Mouse (Mus musculus) lung, postnatal 0 days (tissue): ENCODE data around the gene Tcte3. TPM values are rescaled to one million over a fixed set of nuclear protein-coding genes. Genes with fewer than 3 reads are reported as not detected.
A peak's percentile ranks its signal among the peaks of the same experiment; 100 is the strongest.
"Not testable (repeated sequence)": the region's sequence is repeated elsewhere in the genome, so short reads cannot be mapped to it uniquely, and the experiment has no call there.

Experiments
- ATAC-seq: fragments of 200-750 bp; cut with Nextera tagmentation; 2 replicates; pipeline ENCODE4 v1.8.0; 2017; ENCODE audit warnings: moderate library complexity
- DNase-seq: peaks from one replicate; pipeline ENCODE4 v3.0.0-alpha.2; 2016; ENCODE audit warnings: low spot score
- H3K27ac ChIP-seq: fragments of 300-500 bp; sonication (generic); 2 replicates; pipeline ENCODE4 v1.5.1; 2014; ENCODE audit warnings: antibody characterized with exemption, mild to moderate bottlenecking, low read length, mixed read lengths
- H3K27me3 ChIP-seq: fragments of 300-500 bp; sonication (generic); replicated peaks from 2 replicates; pipeline ENCODE4 v1.6.1; 2014; ENCODE audit warnings: low read length, mixed read lengths; ENCODE audit not compliant: insufficient read depth
- H3K36me3 ChIP-seq: fragments of 300-500 bp; sonication (generic); 2 replicates; pipeline ENCODE4 v1.6.1; 2014; ENCODE audit warnings: low read length, mixed read lengths; ENCODE audit not compliant: insufficient read depth
- H3K4me1 ChIP-seq: fragments of 300-500 bp; sonication (generic); 2 replicates; pipeline ENCODE4 v1.6.1; 2014; ENCODE audit warnings: antibody characterized with exemption, low read depth, low read length, mixed read lengths; ENCODE audit not compliant: insufficient read depth
- H3K4me2 ChIP-seq: fragments of 300-500 bp; sonication (generic); replicated peaks from 2 replicates; pipeline ENCODE4 v1.6.1; 2014; ENCODE audit warnings: low read depth, mild to moderate bottlenecking, low read length, moderate library complexity, mixed read lengths
- H3K4me3 ChIP-seq: fragments of 300-500 bp; sonication (generic); 2 replicates; pipeline ENCODE4 v1.5.1; 2014; ENCODE audit warnings: low read depth, low read length
- H3K9ac ChIP-seq: fragments of 300-500 bp; sonication (generic); replicated peaks from 2 replicates; pipeline ENCODE4 v1.6.1; 2014; ENCODE audit warnings: low read depth, mild to moderate bottlenecking
- H3K9me3 ChIP-seq: fragments of 300-500 bp; sonication (generic); 2 replicates; pipeline ENCODE4 v1.6.1; 2016; ENCODE audit warnings: low read length, mixed read lengths
- WGBS: fragments of 180-500 bp; shearing (Covaris S2); extraction: QIAGEN DNeasy Blood & Tissue Kit; methylation state at CpG from one replicate; pipeline ENCODE4 v1.1.7; 2014; 5-methylcytosine and 5-hydroxymethylcytosine counted together
- polyA plus RNA-seq: library from polyadenylated mRNA; unstranded; fragments of >200 nt; fragmentation: Nextera tagmentation; extraction: Ambion mirVana; gene quantifications from 2 replicates; pipeline ENCODE4 v1.2.1, GENCODE M21; 2015

Tcte3 gene
- polyA plus RNA-seq, 1 experiment from 2014 or later: 1.2 TPM

GRCm38 (mm10) chr17:15040455-15040854, 833 bp downstream of the Tcte3 start:
- ATAC-seq: 0 out of 2 replicates have a peak, but pooled peaks have one; percentile 13
- no CpG with 5 or more reads among the region's 3 CpGs for WGBS
- H3K27me3 ChIP-seq, H3K4me2 ChIP-seq, H3K4me3 ChIP-seq, H3K27ac ChIP-seq, H3K36me3 ChIP-seq, H3K9me3 ChIP-seq, H3K9ac ChIP-seq, H3K4me1 ChIP-seq, DNase-seq: not testable (repeated sequence)

DNA sequence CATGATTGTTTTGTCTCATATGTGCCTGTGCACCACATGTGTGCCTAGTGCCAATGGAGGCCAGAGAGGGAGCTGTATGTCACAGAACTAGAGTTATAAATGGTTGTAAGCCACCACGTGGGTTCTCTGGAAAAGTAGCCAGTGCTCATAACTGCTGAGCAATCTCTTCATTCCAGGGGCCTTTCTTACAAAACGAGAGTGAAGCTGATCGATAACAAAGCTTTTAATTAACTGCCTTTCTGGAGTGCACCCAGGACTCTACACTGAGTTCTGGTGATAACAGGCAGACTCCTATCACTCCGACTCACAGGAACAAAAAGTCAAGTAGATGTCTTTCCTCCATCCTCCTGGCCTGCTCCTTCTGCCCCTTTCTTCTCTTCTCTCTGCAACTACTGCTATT, 9.9 kb downstream of the Tcte3 start:
- H3K27me3 ChIP-seq, H3K4me2 ChIP-seq, ATAC-seq, H3K9ac ChIP-seq, H3K4me1 ChIP-seq, H3K4me3 ChIP-seq, H3K36me3 ChIP-seq, H3K27ac ChIP-seq, H3K9me3 ChIP-seq, DNase-seq: not testable (repeated sequence)
- no CpG with 5 or more reads among the region's 4 CpGs for WGBS

DNA sequence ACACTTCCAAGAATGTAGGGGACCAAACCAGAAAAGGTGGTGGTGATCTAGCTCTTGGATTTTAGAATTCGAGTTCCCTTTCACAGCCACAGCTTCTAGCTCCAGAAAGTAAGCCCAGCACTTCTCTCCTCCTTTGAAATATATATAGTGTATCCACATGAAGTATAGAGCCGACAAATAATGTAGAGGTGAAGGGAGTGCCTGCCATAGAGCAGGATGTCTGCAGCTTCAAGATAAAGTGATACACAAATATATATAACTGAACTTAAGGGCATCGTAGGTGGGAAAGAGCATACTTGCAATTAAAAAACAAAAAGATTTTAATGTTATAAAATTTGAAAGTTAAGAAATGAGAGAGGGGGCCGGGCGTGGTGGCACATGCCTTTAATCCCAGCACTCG, 15.8 kb downstream of the Tcte3 start:
- no CpG with 5 or more reads among the region's 6 CpGs for WGBS
- not testable (repeated sequence) for H3K27me3 ChIP-seq, H3K9me3 ChIP-seq, H3K4me2 ChIP-seq, ATAC-seq, DNase-seq, H3K4me3 ChIP-seq, H3K4me1 ChIP-seq, H3K9ac ChIP-seq, H3K27ac ChIP-seq, H3K36me3 ChIP-seq

DNA sequence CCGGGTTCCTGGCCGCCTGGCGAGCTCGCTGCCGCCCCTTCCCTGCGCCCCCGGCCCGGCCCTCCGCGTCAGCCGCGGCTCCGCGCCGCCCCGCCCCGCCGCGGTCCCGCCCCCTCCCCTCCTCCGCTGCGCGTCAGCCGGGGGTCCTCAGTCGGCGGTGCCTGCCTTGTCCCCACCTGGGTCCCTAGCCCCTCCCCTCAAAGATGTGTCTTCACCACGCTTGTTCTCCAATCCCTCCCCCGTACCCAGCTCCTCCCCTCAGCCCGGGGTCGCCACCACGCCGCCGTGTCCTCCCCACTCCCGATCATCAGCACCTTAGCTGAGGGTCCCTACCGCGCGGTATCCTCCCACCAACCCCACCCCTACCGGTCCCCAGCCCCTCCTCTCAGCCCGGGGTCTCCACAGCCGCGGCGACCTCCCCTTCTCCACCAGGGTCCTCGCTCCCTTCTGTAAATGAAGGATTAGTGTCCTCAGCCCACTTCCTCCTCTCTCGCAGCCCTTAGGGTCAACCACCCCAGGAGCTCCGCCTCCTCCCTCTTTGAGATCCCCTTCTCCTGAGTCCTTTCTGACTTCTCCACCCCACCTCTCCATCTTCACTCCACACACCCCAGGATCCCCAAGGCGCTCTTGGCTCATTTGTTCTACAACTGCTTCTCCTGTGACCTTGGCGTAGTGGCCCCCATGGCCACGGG, 16.6 kb downstream of the Tcte3 start:
- H3K4me1 ChIP-seq, H3K9ac ChIP-seq, H3K27ac ChIP-seq, H3K4me2 ChIP-seq, H3K27me3 ChIP-seq, DNase-seq, H3K4me3 ChIP-seq, H3K9me3 ChIP-seq, H3K36me3 ChIP-seq: not testable (repeated sequence)
- ATAC-seq: peak; percentile 61
- no CpG with 5 or more reads among the region's 48 CpGs for WGBS

GRCm38 (mm10) chr17:15023878-15024492, 17.3 kb downstream of the Tcte3 start:
- H3K27me3 ChIP-seq, H3K9me3 ChIP-seq, H3K27ac ChIP-seq, H3K9ac ChIP-seq, H3K36me3 ChIP-seq, H3K4me2 ChIP-seq, DNase-seq, H3K4me3 ChIP-seq, H3K4me1 ChIP-seq: not testable (repeated sequence)
- peak; percentile 81 for ATAC-seq
- no CpG with 5 or more reads among the region's 97 CpGs for WGBS

DNA sequence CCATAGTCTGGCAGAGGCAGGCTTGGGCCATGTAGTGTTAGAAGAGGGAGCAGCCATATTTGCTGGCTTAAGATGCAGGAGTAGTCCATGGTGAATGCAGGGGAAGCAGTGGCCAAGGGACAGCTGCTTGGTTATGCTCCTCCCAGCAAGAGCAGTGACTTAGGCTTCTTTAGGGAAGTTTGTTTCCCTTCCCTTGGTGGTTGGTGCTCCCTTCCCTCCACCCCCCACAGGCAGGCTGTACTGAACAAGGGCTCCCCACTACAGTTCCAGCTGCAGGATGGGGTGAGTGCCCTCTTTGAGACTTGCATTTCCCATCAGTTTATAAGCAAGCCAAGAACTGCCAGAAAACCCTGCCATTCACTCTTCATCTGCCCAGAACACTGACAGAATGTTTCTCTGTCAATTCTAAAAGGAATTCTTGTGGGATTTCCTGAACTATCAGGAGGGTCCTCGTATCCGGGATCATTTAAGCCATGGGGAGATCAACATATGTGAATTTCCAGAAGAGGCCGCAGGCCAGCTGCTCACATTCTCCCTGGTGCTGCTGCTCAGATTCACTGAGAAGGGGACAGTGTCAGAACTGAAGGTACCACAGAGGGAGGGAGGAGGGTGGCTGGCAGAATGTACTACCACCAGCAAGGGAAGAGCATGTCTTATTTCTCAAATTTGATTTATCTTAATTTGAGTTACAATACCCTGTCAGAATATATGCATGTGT, 19.6 kb downstream of the Tcte3 start:
- ATAC-seq (0 out of 2 replicates have a peak, but pooled peaks have one; percentile 4), DNase-seq (peak; percentile 7)
- not testable (repeated sequence) for H3K4me3 ChIP-seq, H3K27me3 ChIP-seq, H3K4me1 ChIP-seq, H3K27ac ChIP-seq, H3K9me3 ChIP-seq, H3K36me3 ChIP-seq, H3K4me2 ChIP-seq, H3K9ac ChIP-seq
- WGBS: 83% methylated on average over 3 of the region's 3 CpGs

DNA sequence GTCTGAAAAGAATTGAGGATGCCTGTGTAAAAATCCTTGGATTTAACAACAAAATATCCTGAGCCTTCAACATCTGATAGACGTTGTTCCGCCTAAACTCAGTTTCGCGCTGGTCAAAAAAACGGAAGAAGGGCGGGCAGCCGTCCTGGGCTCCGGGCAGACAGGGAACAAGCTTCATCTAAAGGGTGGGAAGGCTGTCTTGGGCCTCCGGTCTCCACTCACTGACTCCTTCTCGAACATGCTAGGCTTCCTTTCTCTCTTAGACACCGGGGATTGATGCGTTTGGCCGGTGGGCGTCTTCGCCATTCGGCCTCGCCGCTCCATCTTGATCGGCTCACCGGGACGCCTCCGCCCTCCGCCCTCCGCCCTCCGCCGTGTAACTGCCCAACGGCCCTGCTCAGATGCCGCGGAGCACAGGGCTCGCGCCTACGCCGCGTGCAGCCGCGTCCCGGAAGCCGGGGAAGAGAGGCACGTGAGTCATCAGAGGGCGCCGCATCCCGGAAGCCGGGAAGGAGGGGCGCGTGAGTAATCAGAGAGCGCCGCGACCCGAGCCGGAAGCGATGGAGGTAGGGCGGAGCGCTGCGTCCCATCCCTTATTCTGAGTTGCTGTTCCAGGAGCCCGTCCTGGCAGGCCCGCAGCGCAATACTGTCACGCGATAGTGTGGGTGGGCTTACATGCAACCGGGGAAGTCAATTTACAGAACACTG, 31.4 kb downstream of the Tcte3 start, which contains the start of gene Gm3435:
Gm3435 (plus strand) TSS at position 471 of the 708 bp plus-strand sequence.
- no CpG with 5 or more reads among the region's 60 CpGs for WGBS
- not testable (repeated sequence) for H3K4me1 ChIP-seq, H3K36me3 ChIP-seq, H3K9me3 ChIP-seq, DNase-seq, H3K4me3 ChIP-seq, H3K4me2 ChIP-seq, H3K9ac ChIP-seq, H3K27me3 ChIP-seq, H3K27ac ChIP-seq
- peak; percentile 99 for ATAC-seq

DNA sequence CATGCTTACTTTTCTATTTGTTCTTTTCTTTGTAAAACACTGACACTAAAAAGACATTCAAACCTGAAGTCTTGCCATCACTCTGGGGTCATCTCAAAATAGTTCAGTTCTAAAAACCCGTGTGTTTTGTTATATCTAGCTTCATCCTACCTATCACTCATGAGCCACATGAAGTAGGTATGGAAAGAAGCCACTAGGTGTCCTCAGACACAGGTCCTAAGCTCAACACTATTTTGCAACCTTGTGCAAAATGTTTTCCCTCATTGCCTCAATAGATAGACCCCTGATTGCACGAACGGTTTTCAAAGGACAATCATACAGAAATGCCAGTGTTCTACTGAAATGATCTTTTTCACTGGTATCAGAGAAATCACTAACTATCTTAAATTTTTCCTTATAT, 32.2 kb downstream of the Tcte3 start:
- not testable (repeated sequence) for H3K27me3 ChIP-seq, H3K4me1 ChIP-seq, H3K4me2 ChIP-seq, H3K4me3 ChIP-seq, DNase-seq, H3K27ac ChIP-seq, H3K36me3 ChIP-seq, H3K9ac ChIP-seq, H3K9me3 ChIP-seq
- WGBS: no CpG with 5 or more reads among the region's 3 CpGs
- ATAC-seq: 0 out of 2 replicates have a peak, but pooled peaks have one; percentile 15

- no CpG with 5 or more reads among the region's 4 CpGs for WGBS
- H3K4me1 ChIP-seq, H3K4me3 ChIP-seq, H3K4me2 ChIP-seq, H3K9ac ChIP-seq, H3K27me3 ChIP-seq, H3K36me3 ChIP-seq, H3K9me3 ChIP-seq, H3K27ac ChIP-seq, DNase-seq, ATAC-seq: not testable (repeated sequence)
Measured at GRCm38 (mm10) chr17:15000047-15000446, 41.2 kb downstream of the Tcte3 start.
